Mouse (Mus musculus) bone marrow, adult 2 months (tissue): ENCODE data around the gene Sipa1l1. TPM values are rescaled to one million over a fixed set of nuclear protein-coding genes. Genes with fewer than 3 reads are reported as not detected.
A peak's percentile ranks its signal among the peaks of the same experiment; 100 is the strongest.

ENCODE experiments used
- H3K27ac ChIP-seq: fragments of 200-500 bp; 2 replicates; pipeline ENCODE4 v1.5.1; 2012; ENCODE audit warnings: low read depth, mild to moderate bottlenecking, control low read depth, inconsistent platforms, low read length; ENCODE audit not compliant: control insufficient read depth, poor library complexity, insufficient read depth
- H3K4me1 ChIP-seq: fragments of 200-500 bp; 2 replicates; pipeline ENCODE4 v1.6.1; 2011; ENCODE audit warnings: low read length; ENCODE audit not compliant: control insufficient read depth, insufficient read depth
- H3K4me3 ChIP-seq: fragments of 200-500 bp; replicated peaks from 2 replicates; pipeline ENCODE3; 2011; ENCODE audit warnings: mild to moderate bottlenecking, low read depth, low read length, control low read depth; ENCODE audit not compliant: control insufficient read depth
- CTCF ChIP-seq: fragments of 200-500 bp; IDR thresholded peaks from 2 replicates; pipeline ENCODE4 v1.5.1; 2011; ENCODE audit warnings: low read length, control low read depth; ENCODE audit not compliant: control insufficient read depth, insufficient read depth
- POLR2A ChIP-seq: fragments of 200-500 bp; IDR thresholded peaks from 2 replicates; pipeline ENCODE4 v1.6.1; 2011; ENCODE audit warnings: low read depth, mild to moderate bottlenecking, control low read depth, low read length, borderline replicate concordance; ENCODE audit not compliant: control insufficient read depth
- WGBS: fragments of 180-500 bp; shearing (Covaris S2); methylation state at CpG from one replicate; pipeline ENCODE4 v1.1.7; 2018; 5-methylcytosine and 5-hydroxymethylcytosine counted together
- polyA plus RNA-seq: library from polyadenylated mRNA; stranded (reverse); fragments of >200 nt; gene quantifications from 2 replicates; pipeline ENCODE4 v1.2.4, GENCODE M21; 2011; ENCODE audit warnings: low replicate concordance; ENCODE audit not compliant: missing spikeins, insufficient read depth, insufficient read length

Sipa1l1 gene
- polyA plus RNA-seq, 1 experiment = 13.5 TPM

GRCm38 (mm10) chr12:82448129-82448815, 279.2 kb downstream of the Sipa1l1 start:
- Histone ChIP-seq H3K4me3 (no peak overlapping the region), H3K27ac (0 out of 2 replicates have a peak overlapping the region, but pooled peaks have one; percentile 37), H3K4me1 (peaks cover 3% of the 10 kb centered on the region)
- WGBS = 43% methylated on average over 9 of the region's 9 CpGs
- TF ChIP-seq CTCF = no peak
- no peak for TF ChIP-seq POLR2A

DNA sequence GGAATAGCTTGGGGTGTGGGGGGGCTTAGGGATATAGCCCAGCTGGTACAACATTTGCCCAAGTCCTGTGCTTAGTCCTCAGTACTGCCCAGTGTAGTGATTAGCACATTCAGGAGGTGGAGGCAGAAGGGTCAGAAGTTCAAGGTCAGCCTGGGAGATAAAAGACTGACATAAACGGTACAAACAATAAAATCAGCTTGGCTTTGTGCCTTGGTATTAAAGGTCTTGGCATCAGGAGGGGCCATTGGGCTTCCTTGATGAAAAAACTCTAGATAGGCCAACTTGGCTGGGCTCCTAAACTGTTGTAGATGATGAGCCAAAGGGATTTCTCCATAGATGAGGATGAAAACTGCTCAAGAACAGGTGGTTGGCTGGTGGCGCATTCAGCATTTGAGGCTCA, 283.3 kb downstream of the Sipa1l1 start:
- H3K4me1 ChIP-seq = peaks cover 2% of the 10 kb centered on the region
- 83% methylated on average over 2 of the region's 2 CpGs for WGBS
- H3K4me3 ChIP-seq = no peak overlapping the region
- no peak overlapping the region for H3K27ac ChIP-seq
- TF ChIP-seq POLR2A = no peak
- no peak for TF ChIP-seq CTCF

- WGBS = 78% methylated on average over 6 of the region's 6 CpGs
- Histone ChIP-seq H3K4me1 (no peaks in the 10 kb centered on the region), H3K27ac (no peak overlapping the region), H3K4me3 (no peak overlapping the region)
- no peak for TF ChIP-seq POLR2A
- TF ChIP-seq CTCF = no peak
These were observed 285.3 kb downstream of the Sipa1l1 start for GRCm38 (mm10) chr12:82454415-82454814.

GRCm38 (mm10) chr12:82455700-82456413, 286.7 kb downstream of the Sipa1l1 start:
- H3K4me1 ChIP-seq = no peaks in the 10 kb centered on the region
- 83% methylated on average over 10 of the region's 10 CpGs for WGBS
- H3K27ac ChIP-seq = no peak overlapping the region
- H3K4me3 ChIP-seq = no peak overlapping the region
- TF ChIP-seq CTCF (no peak), POLR2A (no peak)

DNA sequence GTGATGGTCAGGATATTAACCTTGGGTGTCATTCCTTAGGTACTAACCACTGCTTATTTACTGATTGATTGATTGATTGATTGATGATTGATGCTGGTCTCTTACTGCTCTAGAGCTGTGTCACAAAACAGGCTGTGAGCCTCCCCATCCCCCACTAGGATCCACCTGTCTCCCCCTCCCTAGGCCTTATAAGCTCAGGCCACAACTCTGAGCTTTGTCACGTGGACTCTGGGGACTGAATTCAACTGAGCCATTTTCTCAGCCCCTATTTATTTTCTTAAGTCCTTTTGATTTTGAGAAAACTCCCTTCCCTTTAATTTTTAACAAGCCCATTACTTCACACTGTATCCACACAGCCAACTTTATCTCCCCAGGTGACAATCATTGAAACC, 287.3 kb downstream of the Sipa1l1 start:
- 85% methylated on average over 1 of the region's 1 CpGs for WGBS
- Histone ChIP-seq H3K27ac (no peak overlapping the region), H3K4me3 (no peak overlapping the region), H3K4me1 (no peaks in the 10 kb centered on the region)
- TF ChIP-seq POLR2A (no peak), CTCF (no peak)

- WGBS = 77% methylated on average over 6 of the region's 6 CpGs
- Histone ChIP-seq H3K27ac (no peak overlapping the region), H3K4me1 (no peaks in the 10 kb centered on the region), H3K4me3 (no peak overlapping the region)
- TF ChIP-seq CTCF (no peak), POLR2A (no peak)
These were observed 288.5 kb downstream of the Sipa1l1 start for GRCm38 (mm10) chr12:82457609-82458008.

- H3K4me3 ChIP-seq = no peak overlapping the region
- no peaks in the 10 kb centered on the region for H3K4me1 ChIP-seq
- 83% methylated on average over 8 of the region's 8 CpGs for WGBS
- TF ChIP-seq CTCF = no peak
- no peak for TF ChIP-seq POLR2A
- no peak overlapping the region for H3K27ac ChIP-seq
These were observed 288.9 kb downstream of the Sipa1l1 start for GRCm38 (mm10) chr12:82458017-82458416.

GRCm38 (mm10) chr12:82467234-82467633, 298.1 kb downstream of the Sipa1l1 start:
- 69% methylated on average over 5 of the region's 5 CpGs for WGBS

More at GRCm38 (mm10) chr12:82467234-82467633, 298.1 kb downstream of the Sipa1l1 start:
- Histone ChIP-seq H3K4me3 (no peak overlapping the region), H3K4me1 (no peaks in the 10 kb centered on the region; the same call in 1 of the 2 replicates), H3K27ac (no peak overlapping the region)
- TF ChIP-seq POLR2A (no peak), CTCF (no peak)
